Mouse (Mus musculus) CH12.LX (cell line): ENCODE measurements around the gene Trpt1. TPM values are rescaled to one million over a fixed set of nuclear protein-coding genes. Genes with fewer than 3 reads are reported as not detected.
A peak's percentile ranks its signal among the peaks of the same experiment; 100 is the strongest.

Source experiments
- DNase-seq: peaks from one replicate; pipeline ENCODE4 v3.0.0-alpha.2; 2013; ENCODE audit errors: extremely low read depth
- H3K27ac ChIP-seq: 2 replicates; pipeline ENCODE4 v1.5.1; 2012; ENCODE audit warnings: low read depth, mild to moderate bottlenecking, control low read depth, moderate library complexity; ENCODE audit not compliant: insufficient read depth
- H3K27me3 ChIP-seq: replicated peaks from 2 replicates; pipeline ENCODE3; 2012; ENCODE audit warnings: inconsistent platforms
- H3K36me3 ChIP-seq, 2 experiments: replicated peaks in 1 of 2; 2 replicates each; pipeline versions ENCODE3 to v1.6.1; 2012; ENCODE audit warnings: inconsistent platforms in 1 of 2, low read length in 1 of 2, mild to moderate bottlenecking in 1 of 2, mixed read lengths in 1 of 2, moderate library complexity in 1 of 2; ENCODE audit not compliant: control insufficient read depth in 1 of 2, insufficient read depth in 1 of 2
- H3K4me1 ChIP-seq, 2 experiments: 2 replicates each; pipeline ENCODE4 v1.6.1; 2012; ENCODE audit warnings: inconsistent platforms in 1 of 2, moderate library complexity in 1 of 2; ENCODE audit not compliant: insufficient read depth in 2 of 2, control insufficient read depth in 1 of 2
- H3K4me2 ChIP-seq: 2 replicates; pipeline ENCODE4 v1.6.1; 2012; ENCODE audit warnings: low read depth, mild to moderate bottlenecking, control low read depth; ENCODE audit not compliant: poor library complexity, insufficient read depth, severe bottlenecking
- H3K4me3 ChIP-seq, 3 experiments: fragments of 150-350 bp in 1 of 3; sonication (generic) in 1 of 3; replicated peaks in 1 of 3; 2 replicates each; pipeline versions ENCODE3 to v1.5.1; 2011 to 2012; ENCODE audit warnings: low read depth in 2 of 3, low read length in 2 of 3, mild to moderate bottlenecking in 2 of 3, moderate library complexity in 2 of 3, control low read depth in 1 of 3, improper control_type of control experiment in 1 of 3, inconsistent platforms in 1 of 3, mixed read lengths in 1 of 3; ENCODE audit not compliant: poor library complexity in 1 of 3
- H3K79me2 ChIP-seq: replicated peaks from 2 replicates; pipeline ENCODE4 v1.6.1; 2012; ENCODE audit warnings: mild to moderate bottlenecking, moderate library complexity; ENCODE audit not compliant: control insufficient read depth, poor library complexity, insufficient read depth, severe bottlenecking; ENCODE audit errors: extremely low read depth
- H3K9ac ChIP-seq: 2 replicates; pipeline ENCODE4 v1.6.1; 2012; ENCODE audit warnings: low read depth, mild to moderate bottlenecking, control low read depth, moderate library complexity; ENCODE audit not compliant: insufficient read depth
- H3K9me3 ChIP-seq: replicated peaks from 2 replicates; pipeline ENCODE3; 2012; ENCODE audit warnings: low read length, inconsistent platforms, mixed read lengths
- BHLHE40 ChIP-seq: IDR thresholded peaks from 2 replicates; pipeline ENCODE4 v1.6.1; 2011; ENCODE audit warnings: mild to moderate bottlenecking, low read depth, low read length, improper control_type of control experiment
- CHD2 ChIP-seq: IDR thresholded peaks from 2 replicates; pipeline ENCODE4 v1.6.1; 2011; ENCODE audit warnings: low read length, improper control_type of control experiment
- CTCF ChIP-seq, 2 experiments: IDR thresholded peaks in 1 of 2; conservative IDR thresholded peaks in 1 of 2; 2 replicates each; pipeline ENCODE4 v1.5.1; 2011 to 2012; ENCODE audit warnings: low read depth in 2 of 2, low read length in 2 of 2, improper control_type of control experiment in 1 of 2, inconsistent platforms in 1 of 2, mild to moderate bottlenecking in 1 of 2, moderate library complexity in 1 of 2
- E2F4 ChIP-seq: IDR thresholded peaks from 2 replicates; pipeline ENCODE4 v1.6.1; 2011; ENCODE audit warnings: low read depth, low read length, improper control_type of control experiment; ENCODE audit not compliant: insufficient replicate concordance
- ELF1 ChIP-seq: IDR thresholded peaks from 2 replicates; pipeline ENCODE4 v1.6.1; 2014; ENCODE audit warnings: low read depth, mild to moderate bottlenecking, inconsistent platforms, low read length, improper control_type of control experiment
- GABPA ChIP-seq: IDR thresholded peaks from 2 replicates; pipeline ENCODE4 v1.6.1; 2012; ENCODE audit warnings: low read depth, low read length, improper control_type of control experiment, inconsistent platforms; ENCODE audit not compliant: insufficient replicate concordance
- JUN ChIP-seq: IDR thresholded peaks from 2 replicates; pipeline ENCODE4 v1.6.1; 2011; ENCODE audit warnings: low read depth, mild to moderate bottlenecking, low read length, improper control_type of control experiment, moderate library complexity; ENCODE audit not compliant: insufficient read depth
- MAFK ChIP-seq: IDR thresholded peaks from 2 replicates; pipeline ENCODE4 v1.6.1; 2011; ENCODE audit warnings: low read length, improper control_type of control experiment; ENCODE audit not compliant: insufficient replicate concordance
- MAZ ChIP-seq: IDR thresholded peaks from 2 replicates; pipeline ENCODE4 v1.6.1; 2012; ENCODE audit warnings: low read depth, mild to moderate bottlenecking, inconsistent platforms, low read length, improper control_type of control experiment, moderate library complexity
- MEF2A ChIP-seq: IDR thresholded peaks from 2 replicates; pipeline ENCODE4 v1.6.1; 2014; ENCODE audit warnings: low read depth, mild to moderate bottlenecking, inconsistent platforms, low read length, improper control_type of control experiment, borderline replicate concordance
- MXI1 ChIP-seq: IDR thresholded peaks from 2 replicates; pipeline ENCODE4 v1.6.1; 2011; ENCODE audit warnings: mild to moderate bottlenecking, low read depth, low read length, improper control_type of control experiment
- MYC ChIP-seq: IDR thresholded peaks from 2 replicates; pipeline ENCODE4 v1.6.1; 2011; ENCODE audit warnings: low read depth, mild to moderate bottlenecking, improper control_type of control experiment, low read length
- POLR2AphosphoS2 ChIP-seq: IDR thresholded peaks from 2 replicates; pipeline ENCODE4 v1.6.1; 2011; ENCODE audit warnings: low read depth, low read length, improper control_type of control experiment
- SIN3A ChIP-seq: IDR thresholded peaks from 2 replicates; pipeline ENCODE4 v1.6.1; 2012; ENCODE audit warnings: low read length, improper control_type of control experiment, inconsistent platforms
- TBP ChIP-seq: conservative IDR thresholded peaks from 2 replicates; pipeline ENCODE4 v1.6.1; 2011; ENCODE audit warnings: low read depth, low read length, improper control_type of control experiment
- UBTF ChIP-seq: IDR thresholded peaks from 2 replicates; pipeline ENCODE4 v1.6.1; 2012; ENCODE audit warnings: low read depth, mild to moderate bottlenecking, inconsistent platforms, low read length, improper control_type of control experiment, moderate library complexity
- USF1 ChIP-seq: IDR thresholded peaks from 2 replicates; pipeline ENCODE4 v1.6.1; 2014; ENCODE audit warnings: low read depth, mild to moderate bottlenecking, inconsistent platforms, low read length, improper control_type of control experiment
- USF2 ChIP-seq: conservative IDR thresholded peaks from 2 replicates; pipeline ENCODE4 v1.6.1; 2011; ENCODE audit warnings: low read depth, low read length, improper control_type of control experiment
- ZC3H11A ChIP-seq: IDR thresholded peaks from 2 replicates; pipeline ENCODE4 v1.6.1; 2012; ENCODE audit warnings: low read depth, mild to moderate bottlenecking, inconsistent platforms, low read length, improper control_type of control experiment
- ZMIZ1 ChIP-seq: IDR thresholded peaks from 2 replicates; pipeline ENCODE4 v1.6.1; 2012; ENCODE audit warnings: low read depth, mild to moderate bottlenecking, inconsistent platforms, low read length, improper control_type of control experiment
- ZNF384 ChIP-seq: IDR thresholded peaks from 2 replicates; pipeline ENCODE4 v1.6.1; 2012; ENCODE audit warnings: low read depth, low read length, improper control_type of control experiment, inconsistent platforms
- dilution Hi-C: fragments of 300-500 bp; cut with MboI; formaldehyde crosslinking; loops from 2 replicates; pipeline ENCODE4 v1.14.3; 2020; ENCODE audit warnings: low sequenced_read_pairs; ENCODE audit not compliant: extremely low pct_unique_long_range_greater_than_20kb, extremely low pct_ligation_motif_present
- in situ Hi-C: fragments of 300-500 bp; cut with MboI; formaldehyde crosslinking; loops from 3 replicates; pipeline ENCODE4 v1.14.3; 2019; ENCODE audit warnings: low sequenced_read_pairs, low pct_ligation_motif_present, low pct_unique_long_range_greater_than_20kb, mixed read lengths
- polyA plus RNA-seq: library from polyadenylated mRNA; unstranded; fragments of >175 nt; gene quantifications from 2 replicates; pipeline ENCODE4 v1.2.1, GENCODE M21; 2012; ENCODE audit warnings: low read depth; ENCODE audit not compliant: insufficient read length
- total RNA-seq, 2 experiments: library from RNA; depleted of rRNA; stranded (reverse); fragments of 300-350 nt in 1 of 2; fragments of >200 nt in 1 of 2; gene quantifications; 2 replicates each; pipeline ENCODE4 v1.2.3; 2012 to 2014

The Trpt1 gene
- total and polyA plus RNA-seq, 3 experiments, result 3.1 to 4.7 (median 3.4) TPM

GRCm38 (mm10) chr19:6994489-6994888 lies 1.4 kb upstream of the Trpt1 start:
- no peaks in the 10 kb centered on the region for H3K9me3 ChIP-seq
- in situ Hi-C loops, result no loop called here
- peak overlapping the region in 2 of 3 experiments; percentile 69 to 90 for H3K4me3 ChIP-seq
- H3K4me1 ChIP-seq, result peaks cover 4 to 48% of the 10 kb centered on the region in 2 experiments
- peaks cover 15 to 25% of the 10 kb centered on the region in 2 experiments for H3K36me3 ChIP-seq
- H3K9ac ChIP-seq, result peak overlapping the region; percentile 62; the same call in 1 of the 2 replicates
- no peaks in the 10 kb centered on the region for H3K27me3 ChIP-seq
- dilution Hi-C loops, result no loop called here
- H3K4me2 ChIP-seq, result peak overlapping the region; percentile 67
- no peak overlapping the region for H3K27ac ChIP-seq
- no peak for DNase-seq
- TF ChIP-seq GABPA (no peak), USF1 (no peak), UBTF (no peak), MEF2A (no peak), BHLHE40 (no peak), ZNF384 (no peak), MAFK (no peak), USF2 (no peak), CTCF (conservative IDR thresholded peaks at IDR 0.05 in 1 of 2, IDR thresholded peaks at IDR 0.05 in 1 of 2; ENCODE audit: low read depth in 2 of 2, low read length in 2 of 2) (no peak), ZC3H11A (no peak), MYC (no peak), E2F4 (no peak), JUN (no peak), TBP (no peak), POLR2AphosphoS2 (no peak)
- H3K79me2 ChIP-seq, result no peaks in the 10 kb centered on the region

GRCm38 (mm10) chr19:6995255-6995991 lies 508 bp upstream of the Trpt1 start:
- in situ Hi-C loops, result no loop called here

More at GRCm38 (mm10) chr19:6995255-6995991, 508 bp upstream of the Trpt1 start:
- H3K4me3 ChIP-seq, result peak overlapping the region; percentile 63 to 90 (median 69)
- peak; percentile 50 for TF ChIP-seq SIN3A
- no peak for TF ChIP-seq ELF1
- no peak for TF ChIP-seq GABPA
- peak; percentile 3; the same call in 1 of the 2 replicates for TF ChIP-seq MXI1
- TF ChIP-seq CHD2, result no peak
- TF ChIP-seq MAZ, result no peak
- 0 out of 2 replicates have a peak, but pooled peaks have one; percentile 8 for TF ChIP-seq ZMIZ1
- dilution Hi-C loops, result no loop called here
- H3K9ac ChIP-seq, result peak overlapping the region; percentile 62
- no peak overlapping the region for H3K27ac ChIP-seq
- peaks cover 24 to 30% of the 10 kb centered on the region in 2 experiments for H3K36me3 ChIP-seq
- DNase-seq, result no peak
- H3K4me1 ChIP-seq, result peaks cover 4 to 56% of the 10 kb centered on the region in 2 experiments
- H3K4me2 ChIP-seq, result peak overlapping the region; percentile 67
- H3K9me3 ChIP-seq, result no peaks in the 10 kb centered on the region
- H3K79me2 ChIP-seq, result no peaks in the 10 kb centered on the region
- no peaks in the 10 kb centered on the region for H3K27me3 ChIP-seq
